Mouse (Mus musculus): Measurements from ENCODE around the gene Ccnt1. TPM values are rescaled to one million over a fixed set of nuclear protein-coding genes. Genes with fewer than 3 reads are reported as not detected.

Ccnt1 gene
- total RNA-seq (2023; ENCODE audit: inconsistent age): 128 to 168 TPM (median 160 TPM) in 4 replicates

DNA sequence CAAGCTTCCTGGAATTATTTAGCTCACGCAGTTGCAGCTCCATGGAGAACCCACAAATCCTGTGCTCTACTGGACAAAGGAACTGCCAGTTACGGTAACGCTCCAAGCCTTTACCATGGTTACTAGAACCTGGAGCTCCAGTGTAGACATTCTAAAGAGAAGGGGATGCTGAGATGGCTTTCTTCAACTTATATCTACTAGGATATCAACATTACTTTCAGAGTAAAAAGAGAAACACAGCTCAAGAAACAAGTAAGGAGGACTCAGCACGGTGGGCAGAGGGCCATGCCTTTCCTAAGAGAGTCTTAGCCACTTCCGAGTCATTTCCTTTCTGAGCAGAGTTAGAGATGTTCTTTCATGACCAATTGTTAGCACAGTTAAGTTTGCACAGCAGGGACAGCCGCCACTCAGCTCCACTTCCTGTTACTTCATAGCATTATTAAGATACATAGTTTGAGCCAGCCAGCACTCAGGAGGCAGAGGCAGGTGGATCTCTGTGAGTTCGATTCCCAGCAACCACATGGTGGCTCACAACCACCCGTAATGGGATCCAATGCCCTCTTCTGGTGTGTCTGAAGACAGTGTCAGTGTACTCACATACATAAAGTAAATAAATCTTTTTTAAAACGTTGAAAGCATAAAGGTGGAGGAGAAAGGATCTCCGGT is at the start of gene Ccnt1, which contains the start of gene 4930415O20Rik:
Ccnt1 (minus strand) TSS at position 51 of the 666 bp plus-strand sequence.
4930415O20Rik (plus strand) TSS at position 132 of the 666 bp plus-strand sequence.

DNA sequence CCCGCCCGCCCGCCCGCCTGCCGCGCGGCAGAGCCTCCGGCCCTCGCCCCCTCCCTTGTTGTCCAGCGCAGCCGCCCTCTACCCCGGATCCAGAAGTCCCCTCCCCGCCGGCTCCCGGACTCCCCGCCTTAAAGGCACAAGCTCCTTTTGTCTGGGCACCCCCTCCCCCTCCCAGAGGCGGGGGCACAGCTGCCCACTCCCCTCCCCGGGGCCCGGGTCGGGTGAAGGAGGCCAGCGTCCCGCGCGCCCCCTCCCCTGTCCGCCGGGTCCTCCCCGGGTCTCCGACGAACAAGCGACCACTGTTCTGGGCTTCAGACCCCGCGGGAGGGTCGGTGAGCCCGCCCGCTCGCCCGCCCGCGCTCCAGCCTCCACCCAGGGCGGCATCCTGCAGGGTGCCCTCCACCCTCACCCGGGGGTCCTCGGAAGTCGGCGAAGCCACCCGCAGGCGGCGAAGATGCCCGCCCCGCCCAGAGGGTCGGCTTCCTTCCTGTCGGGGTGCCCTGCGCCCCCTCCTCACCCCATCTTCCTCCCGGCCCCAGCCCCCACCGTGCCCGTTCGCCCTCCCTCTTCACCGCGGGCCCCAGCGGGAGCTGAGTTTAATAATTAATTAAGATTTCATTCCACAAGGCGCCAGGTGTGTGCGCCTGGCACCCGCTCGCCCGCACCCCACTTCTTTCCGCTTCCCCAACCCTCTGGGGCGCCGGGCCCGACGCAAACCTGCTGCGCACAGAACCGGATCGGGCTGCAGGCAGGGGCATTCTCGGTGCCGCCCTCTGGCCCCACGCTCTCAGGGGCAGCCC is 38.8 kb upstream of the Ccnt1 start, which contains the start of gene Adcy6:
Adcy6 (minus strand) TSS at position 746 of the 800 bp plus-strand sequence.

DNA sequence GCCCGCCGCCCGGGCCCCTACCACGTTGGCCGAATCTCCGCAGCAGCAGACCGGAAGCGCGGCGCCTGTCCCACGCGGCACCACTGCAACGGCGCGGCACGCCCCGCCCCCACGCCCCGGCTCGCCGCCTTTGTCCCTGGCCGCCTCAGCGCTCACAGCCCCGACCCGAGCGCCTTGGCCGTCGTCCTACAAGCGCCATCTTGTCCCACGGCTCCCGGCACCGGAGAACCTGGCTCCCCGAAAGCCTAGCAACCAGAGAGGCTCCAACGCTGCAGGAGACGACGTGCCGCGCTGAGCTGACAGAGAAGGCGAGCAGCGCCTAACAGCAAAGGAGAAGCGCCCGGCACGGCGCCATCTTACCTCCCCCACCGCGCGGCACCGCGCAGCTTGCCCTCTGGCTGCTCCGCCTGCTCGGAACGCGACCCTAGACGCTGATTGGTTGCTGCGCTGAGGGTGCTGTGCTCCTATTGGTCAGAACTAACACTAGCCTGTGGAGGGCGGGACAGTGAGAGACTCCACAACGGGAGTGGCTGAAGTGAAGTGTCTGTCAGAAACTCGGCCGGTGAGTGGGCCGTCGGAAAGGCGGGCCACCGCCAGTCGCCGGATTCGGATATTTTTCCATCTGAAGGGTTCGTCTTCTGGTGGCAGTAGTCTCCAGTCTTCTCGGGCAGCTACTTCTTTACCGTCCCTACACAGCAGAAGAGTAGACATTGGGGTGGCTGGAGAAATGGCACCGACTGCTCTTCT is 36.7 kb downstream of the Ccnt1 start, which contains the start of gene Kansl2:
Kansl2 (minus strand) TSS at position 384 of the 747 bp plus-strand sequence.

DNA sequence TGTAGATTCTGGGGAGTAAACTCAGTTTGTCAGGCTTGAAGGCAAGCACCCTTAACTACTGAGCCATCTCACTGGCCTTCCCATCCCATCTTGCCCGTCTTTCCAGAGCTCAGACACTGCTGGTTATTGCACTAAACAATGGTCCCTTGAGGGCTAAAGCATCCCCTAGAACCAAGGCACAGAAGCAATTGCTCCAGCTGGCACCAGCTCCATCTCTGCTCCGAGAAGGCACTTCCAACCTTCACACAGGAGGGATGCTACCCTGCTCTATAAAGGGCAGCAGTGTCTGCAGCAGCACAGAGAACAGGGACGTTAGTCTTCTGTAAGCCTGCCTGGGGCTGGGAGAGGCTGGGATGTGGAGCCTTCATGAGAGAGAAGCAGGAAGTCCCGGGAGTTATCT is 78.6 kb downstream of the Ccnt1 start, which contains the start of gene Olfr279:
Olfr279 (plus strand) TSS at position 301 of the 400 bp plus-strand sequence.

Other genes starting within 250 kb of the Ccnt1 start
- not detected in 4 replicates for gene Olfr284, start 229.9 kb downstream of the Ccnt1 start, total RNA-seq (2023; ENCODE audit: inconsistent age)
- gene Olfr283, start 190.0 kb downstream of the Ccnt1 start, total RNA-seq (2023; ENCODE audit: inconsistent age): not detected in 4 replicates
- not detected in 4 replicates for gene Olfr282, start 139.7 kb downstream of the Ccnt1 start, total RNA-seq (2023; ENCODE audit: inconsistent age)
- not detected in 4 replicates for gene Olfr281, start 118.3 kb downstream of the Ccnt1 start, total RNA-seq (2023; ENCODE audit: inconsistent age)
- not detected in 4 replicates for gene OR5BS1P, start 101.0 kb downstream of the Ccnt1 start, total RNA-seq (2023; ENCODE audit: inconsistent age)
- gene Lalba, start 88.2 kb downstream of the Ccnt1 start, total RNA-seq (2023; ENCODE audit: inconsistent age): 0.93 TPM in 1 of 4 replicates, not detected in the others
- gene Olfr279, start 78.5 kb downstream of the Ccnt1 start, total RNA-seq (2023; ENCODE audit: inconsistent age): not detected in 4 replicates
- gene Kansl2, start 36.7 kb downstream of the Ccnt1 start, total RNA-seq (2023; ENCODE audit: inconsistent age): 70.2 to 77.7 TPM (median 72.9 TPM) in 4 replicates
- not detected in 4 replicates for gene 4930415O20Rik, start 81 bp upstream of the Ccnt1 start, total RNA-seq (2023; ENCODE audit: inconsistent age)
- gene Adcy6, start 39.2 kb upstream of the Ccnt1 start, total RNA-seq (2023; ENCODE audit: inconsistent age): 1.5 to 2.6 TPM (median 2.3 TPM) in 4 replicates
- gene Cacnb3, start 59.9 kb upstream of the Ccnt1 start, total RNA-seq (2023; ENCODE audit: inconsistent age): not detected in 4 replicates
- gene Ddx23, start 92.0 kb upstream of the Ccnt1 start, total RNA-seq (2023; ENCODE audit: inconsistent age): 129 to 154 TPM (median 140 TPM) in 4 replicates
- gene Rnd1, start 106.5 kb upstream of the Ccnt1 start, total RNA-seq (2023; ENCODE audit: inconsistent age): 0.63 to 1.6 TPM in 2 of 4 replicates, not detected in the others
- gene Ccdc65, start 137.3 kb upstream of the Ccnt1 start, total RNA-seq (2023; ENCODE audit: inconsistent age): not detected in 4 replicates
- 15.1 to 21.5 TPM (median 17.9 TPM) in 4 replicates for gene Fkbp11, start 157.3 kb upstream of the Ccnt1 start, total RNA-seq (2023; ENCODE audit: inconsistent age)
- 87.1 to 90.8 TPM (median 87.3 TPM) in 4 replicates for gene Arf3, start 192.3 kb upstream of the Ccnt1 start, total RNA-seq (2023; ENCODE audit: inconsistent age)
- gene Wnt10b, start 207.2 kb upstream of the Ccnt1 start, total RNA-seq (2023; ENCODE audit: inconsistent age): 0.29 to 1.7 TPM (median 1.0 TPM) in 4 replicates
- gene Wnt1, start 218.9 kb upstream of the Ccnt1 start, total RNA-seq (2023; ENCODE audit: inconsistent age): not detected in 4 replicates
- gene Ddn, start 238.6 kb upstream of the Ccnt1 start, total RNA-seq (2023; ENCODE audit: inconsistent age): 0.27 to 0.60 TPM (median 0.48 TPM) in 4 replicates

All from B cell, adult (primary cell).